Mouse (Mus musculus) lung, postnatal 0 days (tissue): Measurements from ENCODE around the gene Creg1.

Source experiments
- CTCF ChIP-seq: IDR thresholded peaks from 2 replicates; pipeline ENCODE4 v1.5.1; 2016; ENCODE audit warnings: antibody characterized with exemption, mild to moderate bottlenecking
- EP300 ChIP-seq: IDR thresholded peaks from 2 replicates; pipeline ENCODE4 v1.6.1; 2016; ENCODE audit warnings: antibody characterized with exemption, mild to moderate bottlenecking, control low read depth

DNA sequence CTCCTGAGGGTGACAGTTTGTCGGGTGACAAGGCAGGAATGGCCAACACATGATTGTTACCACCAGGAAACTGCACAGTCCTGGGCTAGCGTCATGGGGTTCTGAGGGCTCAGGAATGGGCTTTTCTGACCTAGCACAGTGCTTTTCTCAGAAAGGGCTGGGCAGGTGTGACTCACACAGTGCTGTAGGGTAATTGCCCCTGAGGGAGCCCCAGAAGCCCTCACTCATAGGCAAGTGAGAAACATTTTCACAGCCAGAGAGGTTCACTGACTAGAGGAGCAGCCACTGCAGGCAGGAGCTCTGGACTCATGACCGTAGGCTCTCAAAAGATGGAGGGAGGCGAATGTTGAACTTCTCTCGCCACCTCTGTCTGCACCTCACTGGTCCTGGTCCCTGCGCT lies 26.4 kb downstream of the Creg1 start:
- TF ChIP-seq CTCF, result no peak
- TF ChIP-seq EP300, result no peak
